Mouse (Mus musculus): ENCODE results near the gene Hoxa6. TPM values are rescaled to one million over a fixed set of nuclear protein-coding genes. Genes with fewer than 3 reads are reported as not detected.

The Hoxa6 gene
- polyA plus RNA-seq, 1 experiment from 2014 or later, result 2.8 TPM

GRCm38 (mm10) chr6:52163366-52164031 lies 45.0 kb downstream of the Hoxa6 start:
- Histone ChIP-seq H3K27ac (peak overlapping the region; percentile 75), H3K36me3 (ENCODE audit: insufficient read depth, low read length) (no peaks in the 10 kb centered on the region), H3K9ac (ENCODE audit: low read depth, low read length) (no peak overlapping the region; the same call in 1 of the 2 replicates), H3K4me2 (ENCODE audit: low read length) (peak overlapping the region; percentile 81), H3K4me1 (replicated peaks; ENCODE audit: insufficient read depth, low read length) (peaks cover 61% of the 10 kb centered on the region), H3K27me3 (ENCODE audit: insufficient read depth, low read length) (no peaks in the 10 kb centered on the region), H3K9me3 (replicated peaks; ENCODE audit: low read length) (no peaks in the 10 kb centered on the region), H3K4me3 (replicated peaks; ENCODE audit: low read depth, low read length) (peak overlapping the region; percentile 36)
- ATAC-seq (replicated peaks; ENCODE audit: low FRiP score, low read depth), result no peak
- peak; percentile 85 for DNase-seq (ENCODE audit: low spot score)
- WGBS, result 25% methylated on average over 17 of the region's 17 CpGs
- no peak for TF ChIP-seq CTCF (IDR thresholded peaks at IDR 0.05; ENCODE audit: low read depth)

DNA sequence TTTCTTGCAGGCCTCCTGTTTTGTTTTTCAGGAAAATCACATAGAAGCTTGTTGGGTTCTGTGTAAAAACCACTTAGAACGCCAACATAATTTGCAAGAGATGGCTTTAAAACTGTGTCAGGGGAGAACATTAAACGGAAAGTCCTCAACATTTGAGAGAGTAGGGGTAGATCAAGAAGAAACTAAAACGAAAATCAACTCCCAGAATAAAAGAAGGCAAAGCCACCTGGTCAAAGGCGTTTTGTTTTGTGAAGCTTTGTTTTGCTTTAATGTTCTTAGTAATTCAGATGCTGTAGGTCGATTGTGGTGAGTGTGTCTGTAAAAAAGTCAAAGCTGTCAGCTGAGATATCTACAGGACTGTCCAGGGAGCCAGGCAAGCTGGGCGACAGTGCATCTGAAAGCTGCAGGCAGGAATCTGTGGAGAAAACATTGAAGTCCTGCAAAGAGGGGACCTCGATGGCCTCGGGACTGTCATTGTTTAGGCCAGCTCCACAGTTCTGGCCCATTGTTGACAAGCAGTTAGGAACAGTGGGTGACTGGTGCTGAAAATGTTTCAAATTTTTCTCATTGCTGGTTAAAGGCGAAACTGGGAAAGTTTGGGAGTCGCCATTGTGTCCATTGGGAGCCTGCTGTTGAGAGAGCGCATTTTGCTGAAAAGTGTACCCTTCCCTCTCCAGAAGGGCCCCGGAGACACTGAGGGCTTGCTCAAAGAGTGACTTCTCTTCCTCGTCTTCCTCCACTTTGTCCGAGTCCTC lies 45.7 kb downstream of the Hoxa6 start:
- Histone ChIP-seq H3K27me3 (ENCODE audit: insufficient read depth, low read length) (no peaks in the 10 kb centered on the region), H3K27ac (peak overlapping the region; percentile 75), H3K36me3 (ENCODE audit: insufficient read depth, low read length) (no peaks in the 10 kb centered on the region), H3K4me3 (replicated peaks; ENCODE audit: low read depth, low read length) (peak overlapping the region; percentile 36; the same call in 1 of the 2 replicates), H3K9me3 (replicated peaks; ENCODE audit: low read length) (no peaks in the 10 kb centered on the region), H3K4me2 (ENCODE audit: low read length) (peak overlapping the region; percentile 81), H3K4me1 (replicated peaks; ENCODE audit: insufficient read depth, low read length) (peaks cover 57% of the 10 kb centered on the region), H3K9ac (ENCODE audit: low read depth, low read length) (no peak overlapping the region; the same call in 1 of the 2 replicates)
- 40% methylated on average over 14 of the region's 14 CpGs for WGBS
- DNase-seq (ENCODE audit: low spot score) (no peak), ATAC-seq (replicated peaks; ENCODE audit: low FRiP score, low read depth) (no peak)
- TF ChIP-seq CTCF (IDR thresholded peaks at IDR 0.05; ENCODE audit: low read depth), result no peak

GRCm38 (mm10) chr6:52162093-52162380 lies 46.5 kb downstream of the Hoxa6 start:
- H3K4me2 ChIP-seq (ENCODE audit: low read length), result peak overlapping the region; percentile 37; the same call in 1 of the 2 replicates
- ATAC-seq (replicated peaks; ENCODE audit: low FRiP score, low read depth), result no peak
- no peak for TF ChIP-seq CTCF (IDR thresholded peaks at IDR 0.05; ENCODE audit: low read depth)
- H3K27ac ChIP-seq, result no peak overlapping the region
- 0 out of 2 replicates have a peak, but pooled peaks cover 3% of the 10 kb centered on the region for H3K27me3 ChIP-seq (ENCODE audit: insufficient read depth, low read length)
- peaks cover 57% of the 10 kb centered on the region for H3K4me1 ChIP-seq (replicated peaks; ENCODE audit: insufficient read depth, low read length)
- H3K4me3 ChIP-seq (replicated peaks; ENCODE audit: low read depth, low read length), result no peak overlapping the region
- 49% methylated on average over 1 of the region's 1 CpGs for WGBS
- H3K9ac ChIP-seq (ENCODE audit: low read depth, low read length), result no peak overlapping the region
- H3K9me3 ChIP-seq (replicated peaks; ENCODE audit: low read length), result no peaks in the 10 kb centered on the region
- H3K36me3 ChIP-seq (ENCODE audit: insufficient read depth, low read length), result no peaks in the 10 kb centered on the region
- no peak for DNase-seq (ENCODE audit: low spot score)

DNA sequence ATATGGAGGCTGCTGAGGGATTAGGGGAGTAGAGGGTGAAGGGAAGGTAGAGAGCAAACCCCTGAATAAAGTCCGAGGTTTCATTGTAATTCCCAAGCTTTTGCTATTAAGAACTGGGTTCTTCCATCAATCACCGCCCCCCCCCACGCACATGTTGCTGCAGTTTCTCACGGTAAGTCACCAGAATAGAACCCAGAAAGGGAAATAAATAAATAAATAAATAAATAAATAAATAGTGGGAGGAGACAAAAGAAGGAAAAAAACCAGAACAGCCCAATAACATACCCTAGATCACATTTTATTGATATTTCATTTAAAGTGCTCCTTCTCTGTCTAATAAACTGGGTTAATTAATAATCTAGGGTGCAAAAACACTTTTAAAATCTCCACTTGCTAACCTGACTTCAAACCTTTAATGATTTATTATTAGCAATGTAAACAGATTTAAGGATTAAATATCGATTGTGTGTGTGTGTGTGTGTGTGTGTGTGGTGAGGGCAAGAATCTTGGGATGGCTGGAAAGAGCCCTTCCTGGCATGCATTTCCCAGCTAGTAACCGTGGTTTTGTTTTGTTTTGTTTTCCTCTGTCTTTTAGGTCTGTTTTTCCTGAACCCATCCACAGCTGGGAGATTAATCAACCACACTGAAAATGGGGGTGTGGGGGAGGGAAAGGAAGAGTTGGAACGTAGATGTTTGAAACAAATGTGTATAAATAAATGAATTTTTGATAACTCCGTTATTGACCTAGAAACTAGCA lies 47.0 kb downstream of the Hoxa6 start:
- ATAC-seq (replicated peaks; ENCODE audit: low FRiP score, low read depth), result no peak
- 16% methylated on average over 8 of the region's 8 CpGs for WGBS
- Histone ChIP-seq H3K27me3 (ENCODE audit: insufficient read depth, low read length) (0 out of 2 replicates have a peak, but pooled peaks cover 7% of the 10 kb centered on the region), H3K9ac (ENCODE audit: low read depth, low read length) (no peak overlapping the region), H3K27ac (peak overlapping the region; percentile 89), H3K36me3 (ENCODE audit: insufficient read depth, low read length) (no peaks in the 10 kb centered on the region), H3K4me3 (replicated peaks; ENCODE audit: low read depth, low read length) (0 out of 2 replicates have a peak overlapping the region, but pooled peaks have one; percentile 5), H3K4me1 (replicated peaks; ENCODE audit: insufficient read depth, low read length) (peaks cover 52% of the 10 kb centered on the region), H3K4me2 (ENCODE audit: low read length) (peak overlapping the region; percentile 95), H3K9me3 (replicated peaks; ENCODE audit: low read length) (no peaks in the 10 kb centered on the region)
- no peak for TF ChIP-seq CTCF (IDR thresholded peaks at IDR 0.05; ENCODE audit: low read depth)
- no peak for DNase-seq (ENCODE audit: low spot score)

- no peaks in the 10 kb centered on the region for H3K36me3 ChIP-seq (ENCODE audit: insufficient read depth, low read length)
- no peak for TF ChIP-seq CTCF (IDR thresholded peaks at IDR 0.05; ENCODE audit: low read depth)
- H3K27me3 ChIP-seq (ENCODE audit: insufficient read depth, low read length), result 0 out of 2 replicates have a peak, but pooled peaks cover 13% of the 10 kb centered on the region
- DNase-seq (ENCODE audit: low spot score), result peak; percentile 96
- H3K9ac ChIP-seq (ENCODE audit: low read depth, low read length), result peak overlapping the region; percentile 43
- ATAC-seq (replicated peaks; ENCODE audit: low FRiP score, low read depth), result 0 out of 2 replicates have a peak, but pooled peaks have one; percentile 27
- H3K27ac ChIP-seq, result peak overlapping the region; percentile 89
- H3K4me2 ChIP-seq (ENCODE audit: low read length), result peak overlapping the region; percentile 95
- H3K4me1 ChIP-seq (replicated peaks; ENCODE audit: insufficient read depth, low read length), result peaks cover 47% of the 10 kb centered on the region
- peak overlapping the region; percentile 20; the same call in 1 of the 2 replicates for H3K4me3 ChIP-seq (replicated peaks; ENCODE audit: low read depth, low read length)
- WGBS, result 4% methylated on average over 30 of the region's 30 CpGs
- H3K9me3 ChIP-seq (replicated peaks; ENCODE audit: low read length), result no peaks in the 10 kb centered on the region
Observed at GRCm38 (mm10) chr6:52160511-52161335, 47.8 kb downstream of the Hoxa6 start.

Data from kidney, postnatal 0 days (tissue).